Mouse (Mus musculus) ES-E14 (cell line): ENCODE measurements at regions not wholly inside any gene's neighbourhood (a gene's known extent, or its start where the extent isn't known, plus 50 kb on each side); places are given as distances from the start of the nearest gene placed in this dataset.

Experiments
- DNase-seq: peaks from one replicate; pipeline ENCODE4 v3.0.0-alpha.2; 2013; ENCODE audit warnings: low read depth, low spot score
- H3K27ac ChIP-seq: 2 replicates; pipeline ENCODE4 v1.5.1; 2012; ENCODE audit warnings: low read depth, mild to moderate bottlenecking, low read length, moderate library complexity, mixed read lengths; ENCODE audit not compliant: poor library complexity, insufficient read depth, severe bottlenecking
- H3K36me3 ChIP-seq: 2 replicates; pipeline ENCODE4 v1.6.1; 2012; ENCODE audit warnings: mild to moderate bottlenecking, low read length, moderate library complexity, mixed read lengths; ENCODE audit not compliant: control insufficient read depth, poor library complexity, insufficient read depth, severe bottlenecking
- H3K4me1 ChIP-seq, 2 experiments: fragments of 150-350 bp in 1 of 2; sonication (generic) in 1 of 2; 2 replicates each; pipeline ENCODE4 v1.6.1; 2012; ENCODE audit warnings: low read length in 2 of 2, mild to moderate bottlenecking in 1 of 2, mixed read lengths in 1 of 2; ENCODE audit not compliant: control insufficient read depth in 2 of 2, insufficient read depth in 2 of 2, poor library complexity in 1 of 2
- H3K4me3 ChIP-seq, 2 experiments: fragments of 150-350 bp in 1 of 2; sonication (generic) in 1 of 2; 2 replicates each; pipeline ENCODE4 v1.5.1; 2012; ENCODE audit warnings: low read length in 2 of 2, low read depth in 1 of 2, mild to moderate bottlenecking in 1 of 2, mixed read lengths in 1 of 2; ENCODE audit not compliant: insufficient read depth in 1 of 2, poor library complexity in 1 of 2, severe bottlenecking in 1 of 2
- H3K9ac ChIP-seq: 2 replicates; pipeline ENCODE4 v1.6.1; 2012; ENCODE audit warnings: low read depth, mild to moderate bottlenecking, low read length, mixed read lengths; ENCODE audit not compliant: poor library complexity, insufficient read depth, severe bottlenecking
- H3K9me3 ChIP-seq: fragments of 150-350 bp; sonication (generic); 2 replicates; pipeline ENCODE4 v1.6.1; 2012; ENCODE audit warnings: low read depth, mild to moderate bottlenecking, low read length; ENCODE audit not compliant: control insufficient read depth, insufficient read depth
- CHD2 ChIP-seq: IDR thresholded peaks from 2 replicates; pipeline ENCODE4 v1.6.1; 2014; ENCODE audit warnings: mild to moderate bottlenecking, low read depth, low read length, inconsistent platforms
- HCFC1 ChIP-seq: IDR thresholded peaks from 2 replicates; pipeline ENCODE4 v1.6.1; 2012; ENCODE audit warnings: low read length, inconsistent platforms, borderline replicate concordance; ENCODE audit not compliant: insufficient read depth
- MAFK ChIP-seq: IDR thresholded peaks from 2 replicates; pipeline ENCODE4 v1.6.1; 2014; ENCODE audit warnings: mild to moderate bottlenecking, low read depth, low read length, inconsistent platforms; ENCODE audit not compliant: insufficient read depth
- ZC3H11A ChIP-seq: IDR thresholded peaks from 2 replicates; pipeline ENCODE4 v1.6.1; 2012; ENCODE audit warnings: low read depth, mild to moderate bottlenecking, inconsistent platforms, low read length, borderline replicate concordance
- ZNF384 ChIP-seq: IDR thresholded peaks from 2 replicates; pipeline ENCODE4 v1.6.1; 2012; ENCODE audit warnings: low read depth, low read length, inconsistent platforms
- in situ Hi-C, 2 experiments: fragments of 600-800 bp; cut with MboI; formaldehyde crosslinking; loops; one replicate each; pipeline ENCODE4 v1.15.1; 2025; ENCODE audit warnings: low sequenced_read_pairs in 2 of 2, inconsistent platforms in 1 of 2; ENCODE audit not compliant: unreplicated experiment in 2 of 2

DNA sequence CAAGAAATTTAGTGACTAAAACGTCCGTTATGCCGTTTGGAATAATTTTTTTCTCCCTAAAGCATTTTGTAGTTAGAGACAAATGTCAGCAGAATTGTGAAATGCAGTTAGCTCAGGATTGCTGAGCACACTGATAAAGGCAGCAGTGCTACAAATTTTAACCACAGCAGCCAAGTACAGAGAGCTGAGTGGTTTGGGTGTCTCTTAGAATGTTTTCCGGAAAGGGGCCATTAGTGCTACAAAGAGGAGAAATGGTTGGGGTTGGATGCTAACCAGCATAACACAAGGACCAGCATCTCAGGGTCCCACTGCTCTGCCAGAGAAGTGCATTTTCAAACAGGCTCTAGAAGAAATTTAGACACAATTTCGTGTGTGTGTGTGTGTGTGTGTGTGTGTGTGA, 91.2 kb upstream of the Zic1 start:
- Histone ChIP-seq H3K27ac (no peak overlapping the region), H3K4me3 (no peak overlapping the region), H3K9me3 (no peaks in the 10 kb centered on the region), H3K4me1 (no peaks in the 10 kb centered on the region), H3K9ac (no peak overlapping the region), H3K36me3 (no peaks in the 10 kb centered on the region)
- DNase-seq = no peak
- no peak for TF ChIP-seq ZNF384
- TF ChIP-seq CHD2 = no peak
- TF ChIP-seq HCFC1 = no peak
- no peak for TF ChIP-seq MAFK
- no peak for TF ChIP-seq ZC3H11A
- in situ Hi-C loops = no loop called here

DNA sequence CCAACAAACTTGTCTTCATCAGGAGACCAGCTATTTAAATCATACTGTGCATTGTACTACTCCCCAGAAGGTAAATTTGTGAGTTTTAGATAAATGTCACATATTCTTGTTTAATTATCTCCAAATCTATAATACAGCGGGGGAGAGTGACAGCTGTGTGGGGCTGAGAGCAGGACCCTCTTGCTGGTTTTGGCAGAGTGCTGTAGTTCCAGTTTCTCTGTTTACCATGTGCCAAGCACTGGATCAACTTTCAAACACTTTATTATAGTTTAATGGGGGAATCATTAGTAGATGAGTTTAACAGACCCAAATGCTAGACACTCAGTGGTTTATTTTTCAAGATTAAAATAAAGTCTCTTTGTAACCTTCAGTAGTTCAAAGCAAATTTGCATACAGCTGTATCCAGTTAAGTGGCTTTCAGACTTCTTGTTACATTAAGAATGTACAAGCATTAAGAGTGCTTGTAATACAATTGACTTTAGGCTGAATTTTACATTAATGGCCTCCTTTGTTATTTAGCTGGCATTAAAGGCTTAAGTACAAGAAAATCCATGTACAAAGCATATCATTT, 90.7 kb upstream of the Zic1 start:
- Histone ChIP-seq H3K4me3 (no peak overlapping the region), H3K27ac (no peak overlapping the region), H3K9ac (no peak overlapping the region), H3K9me3 (no peaks in the 10 kb centered on the region), H3K36me3 (no peaks in the 10 kb centered on the region), H3K4me1 (no peaks in the 10 kb centered on the region)
- in situ Hi-C loops = no loop called here
- no peak for DNase-seq
- TF ChIP-seq CHD2 (no peak), HCFC1 (no peak), ZNF384 (no peak), ZC3H11A (no peak), MAFK (no peak)

DNA sequence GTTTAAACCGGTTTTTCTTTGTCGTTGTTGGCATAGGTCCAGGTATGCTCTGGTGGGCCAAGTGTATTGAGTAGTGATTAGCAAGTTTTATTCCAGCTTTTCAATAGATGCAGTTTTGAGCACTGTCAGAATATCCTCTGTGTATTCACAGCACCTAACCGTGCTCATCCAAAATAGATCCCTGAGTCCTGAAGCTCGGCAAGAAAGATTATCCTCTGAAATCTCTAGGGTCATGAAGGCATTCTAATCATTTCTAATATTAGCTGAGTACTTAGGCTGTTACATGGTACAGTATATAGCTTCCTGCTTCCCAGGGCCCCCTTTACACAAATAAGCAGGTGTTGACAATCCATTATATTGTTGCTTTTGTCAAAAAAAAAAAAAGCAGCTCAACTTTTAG, 73.5 kb upstream of the Zic1 start:
- H3K36me3 ChIP-seq = no peaks in the 10 kb centered on the region
- in situ Hi-C loops = no loop called here
- H3K9ac ChIP-seq = no peak overlapping the region
- no peak for DNase-seq
- TF ChIP-seq CHD2 (no peak), ZC3H11A (no peak), MAFK (no peak), HCFC1 (no peak), ZNF384 (no peak)
- H3K9me3 ChIP-seq = no peaks in the 10 kb centered on the region
- no peaks in the 10 kb centered on the region for H3K4me1 ChIP-seq
- no peak overlapping the region for H3K27ac ChIP-seq
- H3K4me3 ChIP-seq = no peak overlapping the region
